Mouse (Mus musculus): ENCODE measurements around the gene Farsa.
A peak's percentile ranks its signal among the peaks of the same experiment; 100 is the strongest.

Gene Farsa

DNA sequence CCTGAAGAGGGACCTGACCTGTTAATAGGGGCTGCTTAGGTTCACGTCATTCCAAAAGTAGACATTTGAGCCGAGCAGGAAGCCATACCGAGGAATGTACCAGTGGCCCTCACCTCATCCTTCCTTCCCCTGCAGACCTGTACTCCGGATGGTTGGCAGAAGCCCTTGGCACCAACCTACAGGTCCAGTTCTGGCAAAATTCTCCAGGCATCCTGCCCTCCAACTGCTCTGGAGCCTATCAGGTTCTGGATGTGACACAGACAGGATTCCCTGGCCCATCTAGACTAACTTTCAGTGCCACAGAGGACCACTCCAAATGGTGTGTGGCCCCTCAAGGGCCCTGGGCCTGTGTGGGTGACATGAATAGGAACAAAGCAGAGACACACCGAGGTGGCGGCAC is 53.8 kb downstream of the Farsa start:
- peak; percentile 93 for DNase-seq (ENCODE audit: low read depth, low spot score)

DNA sequence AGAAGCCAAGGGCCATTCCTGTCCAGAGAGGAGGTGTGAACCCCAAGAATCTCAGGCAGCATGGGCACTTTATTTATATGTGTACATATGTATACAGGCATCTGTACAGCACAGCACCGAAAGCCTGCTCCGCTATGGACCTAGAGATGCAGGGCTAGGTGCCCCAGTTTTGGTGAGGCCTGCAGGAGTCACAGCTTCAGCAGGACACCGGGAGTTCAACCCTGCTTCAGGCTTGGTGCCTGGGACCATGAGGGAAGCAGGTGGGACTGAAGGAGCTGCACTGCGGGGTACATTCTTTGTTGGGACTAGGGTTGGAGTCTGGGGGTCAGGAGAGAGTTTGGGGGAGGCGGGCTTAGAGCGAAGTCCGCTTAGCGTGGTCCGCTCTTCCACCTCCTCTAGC is 55.1 kb downstream of the Farsa start:
- no peak for DNase-seq (ENCODE audit: low read depth, low spot score)

DNA sequence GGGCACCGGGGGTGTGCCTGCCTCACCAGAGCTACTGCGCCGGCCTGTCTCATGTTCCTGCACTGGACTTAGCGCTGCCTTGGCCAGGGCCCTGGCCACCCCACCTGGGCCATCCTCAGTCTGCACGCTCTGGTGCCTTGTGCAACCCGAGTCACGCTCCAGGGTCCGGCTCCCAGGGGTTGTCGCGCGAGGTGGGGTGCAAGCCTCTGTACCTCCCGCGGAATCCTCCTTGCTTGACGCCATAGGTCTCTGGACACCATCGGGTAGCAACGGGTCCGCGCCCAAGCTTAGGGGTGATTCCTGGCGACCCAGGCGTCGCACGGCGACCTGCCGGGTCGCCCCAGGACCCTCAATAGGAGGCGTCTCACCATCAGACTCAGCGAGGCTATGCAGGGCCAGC is 55.6 kb downstream of the Farsa start:
- no peak for DNase-seq (ENCODE audit: low read depth, low spot score)

DNA sequence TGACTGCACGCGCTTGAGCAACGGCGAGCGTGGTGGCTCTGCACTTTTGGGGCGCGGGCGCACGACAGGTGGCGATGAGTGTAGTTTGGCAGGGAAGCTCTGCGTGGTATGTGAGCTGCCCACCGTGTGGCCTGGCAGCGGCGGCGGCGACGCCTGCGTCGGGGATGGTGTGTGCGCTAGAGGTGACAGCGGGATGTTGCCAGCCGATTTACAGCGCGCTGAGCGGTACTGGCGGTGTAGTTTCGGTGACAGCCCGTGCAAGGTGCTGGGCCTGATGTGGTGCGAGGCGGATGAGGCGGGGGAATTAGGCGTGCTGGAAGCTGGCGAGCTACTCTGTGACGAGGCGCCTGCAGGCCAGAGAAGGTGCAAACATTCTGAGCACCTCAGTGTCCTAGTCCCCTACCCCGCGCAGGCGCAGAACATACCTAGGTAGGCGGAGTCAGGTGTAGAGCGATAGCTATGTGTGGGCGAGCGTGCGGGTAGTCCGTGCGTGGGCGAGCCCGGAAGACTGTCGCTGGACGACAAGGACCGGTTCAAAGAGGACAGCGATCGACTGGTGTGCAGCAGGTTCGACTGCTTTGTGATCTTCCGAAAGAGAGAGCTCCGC is 56.2 kb downstream of the Farsa start:
- DNase-seq (ENCODE audit: low read depth, low spot score) = peak; percentile 94

DNA sequence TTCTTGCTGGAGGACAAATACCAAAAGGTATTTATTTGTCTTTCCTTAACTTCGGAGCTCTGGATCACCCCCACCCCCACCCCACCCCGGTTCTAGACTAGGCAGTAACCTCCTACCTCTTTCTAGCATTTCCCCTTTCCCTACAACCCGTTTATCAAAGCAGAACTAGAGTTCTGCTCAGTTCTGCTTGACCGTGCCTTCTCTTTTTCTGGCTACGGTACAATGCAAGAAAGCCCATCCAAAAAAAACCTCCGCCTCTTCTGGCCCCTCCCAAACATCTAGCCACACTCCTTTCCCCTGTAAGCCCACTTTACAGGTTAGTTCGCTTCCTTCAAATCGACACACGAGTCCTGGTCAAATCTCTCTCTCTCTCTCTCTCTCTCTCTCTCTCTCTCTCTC is 56.7 kb downstream of the Farsa start:
- no peak for DNase-seq (ENCODE audit: low read depth, low spot score)

DNA sequence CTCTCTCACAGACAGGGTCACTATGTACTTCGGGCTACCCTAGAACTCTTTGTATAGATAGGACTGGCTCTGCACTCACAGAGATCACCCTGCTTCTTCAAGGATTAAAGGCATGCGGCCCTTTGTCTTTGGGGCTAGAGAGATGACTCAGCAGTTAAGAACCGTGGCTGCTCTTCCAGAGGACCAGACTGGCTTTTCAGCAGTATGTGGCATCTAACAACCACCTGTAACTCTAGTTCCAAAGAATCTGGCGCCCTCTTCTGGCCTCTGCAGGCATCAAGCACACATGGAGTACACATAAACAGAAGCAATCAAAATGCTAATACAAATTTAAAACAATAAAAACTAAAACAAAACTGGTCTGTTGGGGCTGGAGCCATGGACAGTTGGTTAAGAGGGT is 57.2 kb downstream of the Farsa start:
- DNase-seq (ENCODE audit: low read depth, low spot score) = peak; percentile 69

DNA sequence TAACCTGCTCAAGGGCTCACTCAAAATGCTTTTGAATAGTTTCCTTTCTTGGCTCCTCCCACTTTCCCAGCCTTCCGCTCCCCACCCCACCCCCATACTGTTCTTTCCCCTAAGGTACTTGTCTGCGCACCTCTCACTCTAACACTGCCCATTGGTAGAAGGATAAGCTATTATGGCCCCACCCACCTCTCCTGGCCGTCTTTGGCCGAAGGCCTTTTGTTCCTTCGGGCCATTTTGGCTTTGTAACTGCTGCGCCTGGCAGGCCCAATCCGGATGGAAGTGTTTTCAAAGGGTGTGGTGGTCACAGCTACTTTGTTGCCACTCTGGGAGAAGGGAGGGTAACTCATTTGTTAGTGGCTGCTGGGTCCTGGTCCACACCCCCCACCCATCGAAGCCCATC is 58.5 kb downstream of the Farsa start:
- DNase-seq (ENCODE audit: low read depth, low spot score) = no peak

DNA sequence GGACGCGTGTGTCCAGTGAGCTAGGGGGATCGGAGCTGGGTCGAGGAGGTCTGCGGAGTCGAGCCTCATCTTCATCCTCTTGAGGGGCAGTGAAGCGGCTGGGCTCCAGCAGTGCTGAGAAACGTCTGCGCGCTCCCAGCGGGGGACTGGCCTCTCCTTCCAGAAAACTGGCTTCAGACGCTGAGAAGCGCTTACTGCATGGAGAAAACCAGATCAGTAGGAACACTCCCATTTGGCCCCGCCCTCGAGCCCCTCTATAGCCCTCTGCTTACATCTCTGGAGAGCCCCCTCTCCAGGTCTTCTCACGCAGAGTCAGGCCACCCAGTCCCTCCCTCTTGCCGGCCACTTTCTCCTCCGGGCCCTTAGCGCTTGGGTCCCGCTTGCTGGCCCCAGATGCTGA is 61.0 kb downstream of the Farsa start:
- no peak for DNase-seq (ENCODE audit: low read depth, low spot score)

DNA sequence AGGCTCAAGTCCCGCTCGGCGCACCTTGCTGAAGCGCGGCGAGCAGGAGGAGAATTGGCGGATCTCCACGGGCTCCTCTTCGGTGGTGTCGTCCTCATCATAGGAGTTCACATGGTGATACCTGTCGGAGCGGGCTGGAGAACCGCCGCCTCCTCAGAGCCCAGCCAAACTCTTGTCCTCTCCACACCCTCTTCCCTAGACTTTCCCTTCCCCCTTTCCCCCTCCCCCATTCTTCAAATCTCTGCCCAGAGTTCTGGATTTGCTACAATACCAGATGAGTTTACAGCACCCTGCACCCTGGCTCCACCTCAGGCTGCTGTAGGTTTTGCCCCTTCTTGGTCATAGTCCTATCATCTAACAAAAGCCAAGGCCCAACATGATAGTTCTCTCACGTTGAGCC is 61.9 kb downstream of the Farsa start:
- DNase-seq (ENCODE audit: low read depth, low spot score) = no peak
